Mouse (Mus musculus) erythroblast, embryonic 14.5 days (primary cell): Measurements from ENCODE around the gene Leap2.

Experiments used
- GATA1 ChIP-seq: IDR thresholded peaks from 2 replicates; pipeline ENCODE4 v1.6.1; 2012; ENCODE audit warnings: low read length, inconsistent platforms, mixed read lengths
- TAL1 ChIP-seq: IDR thresholded peaks from 3 replicates; pipeline ENCODE4 v1.6.1; 2012; ENCODE audit warnings: low read length, inconsistent platforms, mixed read lengths

DNA sequence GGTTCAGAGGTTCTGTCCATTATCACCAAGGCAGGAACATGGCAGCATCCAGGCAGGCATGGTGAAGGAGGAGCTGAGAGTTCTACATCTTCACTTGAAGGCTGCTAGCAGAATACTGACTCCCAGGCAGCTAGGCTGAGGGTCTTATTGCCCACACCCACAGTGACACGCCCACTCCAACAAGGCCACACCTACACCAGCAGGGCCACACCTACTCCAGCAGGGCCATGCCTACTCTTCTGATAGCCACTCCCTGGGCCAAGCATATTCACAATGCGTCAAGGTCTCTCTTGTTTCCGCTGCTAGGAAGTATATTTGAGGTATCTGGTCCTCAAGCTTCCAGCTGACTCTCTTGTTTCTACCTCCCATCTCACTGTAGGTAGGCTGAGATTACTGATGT lies 36.0 kb upstream of the Leap2 start:
- TF ChIP-seq TAL1 (no peak), GATA1 (no peak)
